Mouse (Mus musculus): Measurements from ENCODE around the gene Tmeff1.

GRCm38 (mm10) chr4:48625836-48626235 lies 40.9 kb downstream of the Tmeff1 start:
- TF ChIP-seq CTCF (IDR thresholded peaks at IDR 0.05) (no peak), POLR2A (IDR thresholded peaks at IDR 0.05; ENCODE audit: insufficient read depth, low read depth, low read length) (no peak), EP300 (IDR thresholded peaks at IDR 0.05; ENCODE audit: insufficient read depth, low read depth, low read length) (no peak)

Measured in heart, adult 2 months (tissue).